Mouse (Mus musculus) forebrain, embryonic 11.5 days (tissue): ENCODE results near the gene BC117090. TPM values are rescaled to one million over a fixed set of nuclear protein-coding genes. Genes with fewer than 3 reads are reported as not detected.

ENCODE experiments used
- polyA plus RNA-seq: library from polyadenylated mRNA; unstranded; fragments of >200 nt; fragmentation: Nextera tagmentation; extraction: Ambion mirVana; gene quantifications from 2 replicates; pipeline ENCODE4 v1.2.1, GENCODE M21; 2014

The BC117090 gene
- polyA plus RNA-seq, 1 experiment from 2014 or later, result not detected

Other genes starting within 250 kb of the BC117090 start
- gene Csta1, start 203.1 kb downstream of the BC117090 start, polyA plus RNA-seq, result not detected in 2 replicates
- 0.90 TPM in 1 of 2 replicates, not detected in the other for gene Stfa2l1, start 177.5 kb downstream of the BC117090 start, polyA plus RNA-seq
- gene Gm5483, start 150.1 kb downstream of the BC117090 start, polyA plus RNA-seq, result 1.5 TPM in 1 of 2 replicates, not detected in the other
- not detected in 2 replicates for gene Gm5416, start 123.9 kb downstream of the BC117090 start, polyA plus RNA-seq
- gene 2010005H15Rik, start 112.9 kb downstream of the BC117090 start, polyA plus RNA-seq, result not detected in 2 replicates
- gene Stfa1, start 57.4 kb downstream of the BC117090 start, polyA plus RNA-seq, result 1.9 TPM in 1 of 2 replicates, not detected in the other
- gene BC100530, start 33.4 kb upstream of the BC117090 start, polyA plus RNA-seq, result 1.3 and 1.7 TPM in 2 replicates
- not detected in 2 replicates for gene Stfa2, start 74.1 kb upstream of the BC117090 start, polyA plus RNA-seq
- not detected in 2 replicates for gene Stfa3, start 121.1 kb upstream of the BC117090 start, polyA plus RNA-seq
- 0.13 TPM in 1 of 2 replicates, not detected in the other for gene Casr, start 227.8 kb upstream of the BC117090 start, polyA plus RNA-seq